Mouse (Mus musculus) MEL (cell line): ENCODE measurements around the gene Kalrn.

Source experiments
- BHLHE40 ChIP-seq: IDR thresholded peaks from 2 replicates; pipeline ENCODE4 v1.6.1; 2012; ENCODE audit warnings: low read depth, mild to moderate bottlenecking, inconsistent platforms, low read length, improper control_type of control experiment, borderline replicate concordance
- CTCF ChIP-seq, 3 experiments: IDR thresholded peaks in 2 of 3; conservative IDR thresholded peaks in 1 of 3; 2 replicates each; pipeline ENCODE4 v1.5.1; 2011 to 2012; ENCODE audit warnings: low read length in 3 of 3, low read depth in 2 of 3, mild to moderate bottlenecking in 2 of 3, improper control_type of control experiment in 1 of 3, inconsistent platforms in 1 of 3, mixed read lengths in 1 of 3, moderate library complexity in 1 of 3; ENCODE audit not compliant: control insufficient read depth in 1 of 3, insufficient read depth in 1 of 3, poor library complexity in 1 of 3, severe bottlenecking in 1 of 3
- EP300 ChIP-seq, 2 experiments: IDR thresholded peaks; 2 replicates each; pipeline ENCODE4 v1.6.1; 2011; ENCODE audit warnings: improper control_type of control experiment in 2 of 2, low read length in 2 of 2, low read depth in 1 of 2, mild to moderate bottlenecking in 1 of 2
- MEF2A ChIP-seq: IDR thresholded peaks from 2 replicates; pipeline ENCODE4 v1.6.1; 2014; ENCODE audit warnings: low read depth, mild to moderate bottlenecking, inconsistent platforms, low read length, improper control_type of control experiment; ENCODE audit not compliant: poor library complexity, insufficient replicate concordance, severe bottlenecking; ENCODE audit errors: extremely low read depth
- NELFE ChIP-seq: IDR thresholded peaks from 2 replicates; pipeline ENCODE4 v1.6.1; 2011; ENCODE audit warnings: low read depth, low read length, improper control_type of control experiment
- POLR2A ChIP-seq, 2 experiments: IDR thresholded peaks; 2 replicates each; pipeline ENCODE4 v1.6.1; 2011 to 2012; ENCODE audit warnings: low read length in 2 of 2, mild to moderate bottlenecking in 2 of 2, control low read depth in 1 of 2, improper control_type of control experiment in 1 of 2, low read depth in 1 of 2, moderate library complexity in 1 of 2; ENCODE audit not compliant: control insufficient read depth in 1 of 2, insufficient read depth in 1 of 2, poor library complexity in 1 of 2
- POLR2AphosphoS5 ChIP-seq: IDR thresholded peaks from 2 replicates; pipeline ENCODE4 v1.6.1; 2012; ENCODE audit warnings: low read depth, borderline replicate concordance, mild to moderate bottlenecking, inconsistent platforms, low read length, moderate library complexity, mixed read lengths
- RAD21 ChIP-seq: IDR thresholded peaks from 2 replicates; pipeline ENCODE4 v1.6.1; 2011; ENCODE audit warnings: mild to moderate bottlenecking, low read depth, low read length, improper control_type of control experiment
- TBP ChIP-seq: IDR thresholded peaks from 2 replicates; pipeline ENCODE4 v1.8.0; 2011; ENCODE audit warnings: low read depth, low read length, improper control_type of control experiment
- TCF12 ChIP-seq: IDR thresholded peaks from 2 replicates; pipeline ENCODE4 v1.6.1; 2014; ENCODE audit warnings: low read depth, mild to moderate bottlenecking, inconsistent platforms, low read length, improper control_type of control experiment, moderate library complexity
- ZC3H11A ChIP-seq: IDR thresholded peaks from 2 replicates; pipeline ENCODE4 v1.6.1; 2012; ENCODE audit warnings: low read depth, mild to moderate bottlenecking, inconsistent platforms, low read length, improper control_type of control experiment

- TF ChIP-seq EP300 (IDR thresholded peaks at IDR 0.05; ENCODE audit: low read depth in 1 of 2, low read length in 2 of 2) = no peak
- no peak for TF ChIP-seq MEF2A
- TF ChIP-seq NELFE = no peak
- no peak for TF ChIP-seq CTCF (IDR thresholded peaks at IDR 0.05 in 2 of 3, conservative IDR thresholded peaks at IDR 0.05 in 1 of 3; ENCODE audit: control insufficient read depth in 1 of 3, insufficient read depth in 1 of 3, low read depth in 2 of 3, low read length in 3 of 3, poor library complexity in 1 of 3, severe bottlenecking in 1 of 3)
- no peak for TF ChIP-seq RAD21
- TF ChIP-seq ZC3H11A = no peak
- no peak for TF ChIP-seq TCF12
- TF ChIP-seq TBP = no peak
- TF ChIP-seq BHLHE40 = no peak
- no peak for TF ChIP-seq POLR2A (IDR thresholded peaks at IDR 0.05; ENCODE audit: control insufficient read depth in 1 of 2, insufficient read depth in 1 of 2, low read depth in 1 of 2, low read length in 2 of 2, poor library complexity in 1 of 2)
- TF ChIP-seq POLR2AphosphoS5 = no peak
These were observed 650.4 kb downstream of the Kalrn start for GRCm38 (mm10) chr16:33923001-33923316.
